Mouse (Mus musculus) lung, embryonic 16.5 days (tissue): ENCODE measurements around the gene Asna1. TPM values are rescaled to one million over a fixed set of nuclear protein-coding genes. Genes with fewer than 3 reads are reported as not detected.
A peak's percentile ranks its signal among the peaks of the same experiment; 100 is the strongest.

Source experiments
- ATAC-seq: fragments of 200-750 bp; cut with Nextera tagmentation; 2 replicates; pipeline ENCODE4 v1.8.0; 2017; ENCODE audit warnings: low read depth, mild to moderate bottlenecking, moderate library complexity
- H3K27ac ChIP-seq: fragments of 300-500 bp; sonication (generic); 2 replicates; pipeline ENCODE4 v1.5.1; 2014; ENCODE audit warnings: mild to moderate bottlenecking, control low read depth, low read length
- H3K27me3 ChIP-seq: fragments of 300-500 bp; sonication (generic); 2 replicates; pipeline ENCODE4 v1.6.1; 2014; ENCODE audit warnings: low read depth, low read length, mixed read lengths; ENCODE audit not compliant: control insufficient read depth, insufficient read depth
- H3K36me3 ChIP-seq: fragments of 300-500 bp; sonication (generic); 2 replicates; pipeline ENCODE4 v1.6.1; 2014; ENCODE audit warnings: low read length; ENCODE audit not compliant: control insufficient read depth, insufficient read depth
- H3K4me1 ChIP-seq: fragments of 300-500 bp; sonication (generic); replicated peaks from 2 replicates; pipeline ENCODE4 v1.6.1; 2014; ENCODE audit warnings: low read length, mixed read lengths; ENCODE audit not compliant: control insufficient read depth, insufficient read depth
- H3K4me2 ChIP-seq: fragments of 300-500 bp; sonication (generic); 2 replicates; pipeline ENCODE4 v1.6.1; 2014; ENCODE audit warnings: low read depth, low read length, control low read depth
- H3K4me3 ChIP-seq: fragments of 300-500 bp; sonication (generic); 2 replicates; pipeline ENCODE4 v1.5.1; 2014; ENCODE audit warnings: mild to moderate bottlenecking, low read length, control low read depth
- H3K9ac ChIP-seq: fragments of 300-500 bp; sonication (generic); 2 replicates; pipeline ENCODE4 v1.6.1; 2014; ENCODE audit warnings: low read length, control low read depth
- H3K9me3 ChIP-seq: fragments of 300-500 bp; sonication (generic); 2 replicates; pipeline ENCODE4 v1.6.1; 2016; ENCODE audit warnings: low read length; ENCODE audit not compliant: control insufficient read depth
- WGBS: fragments of 180-500 bp; shearing (Covaris S2); extraction: QIAGEN DNeasy Blood & Tissue Kit; methylation state at CpG from one replicate; pipeline ENCODE4 v1.1.7; 2014; 5-methylcytosine and 5-hydroxymethylcytosine counted together
- polyA plus RNA-seq: library from polyadenylated mRNA; unstranded; fragments of >200 nt; fragmentation: Nextera tagmentation; extraction: Ambion mirVana; gene quantifications from 2 replicates; pipeline ENCODE4 v1.2.1, GENCODE M21; 2015

The Asna1 gene
- polyA plus RNA-seq, 1 experiment from 2014 or later, result 122 TPM

DNA sequence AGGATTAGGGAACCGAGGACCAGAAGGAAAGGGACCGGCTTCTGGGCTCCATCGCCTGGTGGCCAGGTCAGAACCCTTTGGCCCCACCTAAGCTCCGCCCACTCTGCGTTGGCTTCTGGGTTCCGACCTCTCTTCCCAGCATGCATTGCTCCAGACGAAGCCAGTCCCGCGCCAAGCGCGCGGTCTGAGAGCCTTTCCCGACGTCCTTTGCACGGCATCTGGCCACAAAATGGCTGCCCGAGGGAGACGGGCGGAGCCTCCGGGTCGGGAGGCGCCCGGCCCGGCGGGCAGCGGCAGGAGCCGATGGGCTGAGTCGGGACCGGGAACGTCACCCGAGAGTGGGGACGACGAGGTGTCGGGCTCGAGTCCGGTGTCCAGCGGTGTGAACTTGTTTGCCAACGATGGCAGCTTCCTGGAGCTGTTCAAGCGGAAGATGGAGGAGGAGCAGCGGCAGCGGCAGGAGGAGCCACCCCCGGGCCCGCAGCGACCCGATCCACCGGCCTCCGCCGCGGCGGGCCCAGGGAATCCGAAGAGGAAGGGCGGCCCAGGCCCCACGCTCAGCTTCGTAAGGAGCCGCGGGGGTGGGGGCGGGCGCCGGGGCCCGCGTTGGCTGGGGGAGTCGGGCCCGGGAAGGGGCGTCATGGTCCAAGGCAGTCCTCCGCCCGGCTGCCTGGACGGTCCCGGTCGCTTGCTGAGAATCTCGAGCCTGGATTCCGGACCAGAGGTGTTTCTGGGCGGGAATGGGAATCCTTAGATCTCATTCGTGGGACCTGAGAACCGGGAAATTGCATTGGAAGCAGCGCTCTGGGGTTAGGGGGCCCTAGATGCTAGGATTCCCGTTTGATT is 1.8 kb upstream of the Asna1 start, which contains the start of gene Trir:
Gene Trir, plus strand, starts transcription at position 154 of the 846 bp plus-strand sequence.
- peaks cover 24% of the 10 kb centered on the region for H3K4me1 ChIP-seq
- peak within 1 kb of the TSS; percentile 87 for H3K27ac ChIP-seq
- peak; percentile 84 for ATAC-seq
- no peaks in the 10 kb centered on the region for H3K27me3 ChIP-seq
- H3K9me3 ChIP-seq, result no peaks in the 10 kb centered on the region
- WGBS, result under 1% methylated on average over 75 of the region's 75 CpGs
- H3K4me3 ChIP-seq, result peak within 1 kb of the TSS; percentile 98
- peak within 1 kb of the TSS; percentile 92 for H3K4me2 ChIP-seq
- H3K9ac ChIP-seq, result peak within 1 kb of the TSS; percentile 100
- H3K36me3 ChIP-seq, result peaks cover 30% of the 10 kb centered on the region

DNA sequence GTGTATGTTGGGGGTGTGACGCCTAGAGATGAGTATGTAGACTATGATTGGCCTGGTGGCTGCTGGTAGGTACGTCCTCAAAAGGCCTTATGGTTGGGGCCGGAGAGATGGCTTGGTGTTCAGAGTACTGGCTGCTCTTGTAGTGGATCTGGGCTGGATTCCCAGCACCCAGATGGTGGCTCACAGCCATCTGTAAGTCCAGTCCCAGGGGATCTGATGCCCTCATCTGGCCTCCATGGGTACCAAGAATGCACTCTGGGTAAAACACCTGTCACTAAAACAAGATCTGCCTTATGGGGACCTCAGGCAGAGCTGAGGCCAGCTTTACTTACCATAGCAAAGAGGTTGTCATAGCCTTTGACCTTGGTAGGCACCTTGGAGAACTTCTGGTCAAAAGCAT is 1.2 kb downstream of the Asna1 start:
- Histone ChIP-seq H3K4me2 (no peak overlapping the region), H3K4me1 (peaks cover 23% of the 10 kb centered on the region), H3K36me3 (peaks cover 12% of the 10 kb centered on the region), H3K4me3 (no peak overlapping the region; the same call in 1 of the 2 replicates), H3K9ac (no peak overlapping the region), H3K9me3 (no peaks in the 10 kb centered on the region), H3K27me3 (no peaks in the 10 kb centered on the region), H3K27ac (no peak overlapping the region)
- ATAC-seq, result no peak
- WGBS, result 96% methylated on average over 3 of the region's 3 CpGs

DNA sequence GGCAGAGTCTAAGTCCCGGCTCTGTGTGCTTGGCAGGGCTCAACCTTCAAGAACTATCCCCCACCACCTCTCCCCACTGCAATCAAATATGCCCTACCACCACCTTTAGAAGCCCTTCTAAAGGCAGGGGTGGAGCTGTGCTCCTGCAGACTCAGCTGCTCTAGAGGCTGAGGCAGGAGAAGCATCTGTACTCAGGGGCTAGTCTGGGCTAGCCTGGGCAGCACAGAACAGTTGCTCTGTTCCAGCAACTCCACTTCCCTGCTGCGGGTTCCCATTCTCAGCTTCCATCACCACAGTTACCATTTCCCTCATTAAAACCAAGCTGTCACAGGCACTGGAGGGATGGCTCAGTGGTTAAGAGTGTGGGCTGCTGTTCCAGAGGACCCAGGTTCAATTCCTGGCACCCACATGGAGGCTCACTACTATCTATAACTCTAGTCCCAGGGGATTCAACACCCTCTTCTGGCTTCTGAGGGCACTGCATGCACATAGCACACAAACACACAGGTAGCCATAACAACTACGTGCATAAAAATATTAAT is 3.5 kb downstream of the Asna1 start:
- Histone ChIP-seq H3K27me3 (no peaks in the 10 kb centered on the region), H3K27ac (no peak overlapping the region), H3K9me3 (no peaks in the 10 kb centered on the region), H3K4me1 (peaks cover 13% of the 10 kb centered on the region), H3K9ac (no peak overlapping the region), H3K36me3 (peaks cover 23% of the 10 kb centered on the region), H3K4me3 (no peak overlapping the region), H3K4me2 (no peak overlapping the region)
- 93% methylated on average over 3 of the region's 3 CpGs for WGBS
- no peak for ATAC-seq

DNA sequence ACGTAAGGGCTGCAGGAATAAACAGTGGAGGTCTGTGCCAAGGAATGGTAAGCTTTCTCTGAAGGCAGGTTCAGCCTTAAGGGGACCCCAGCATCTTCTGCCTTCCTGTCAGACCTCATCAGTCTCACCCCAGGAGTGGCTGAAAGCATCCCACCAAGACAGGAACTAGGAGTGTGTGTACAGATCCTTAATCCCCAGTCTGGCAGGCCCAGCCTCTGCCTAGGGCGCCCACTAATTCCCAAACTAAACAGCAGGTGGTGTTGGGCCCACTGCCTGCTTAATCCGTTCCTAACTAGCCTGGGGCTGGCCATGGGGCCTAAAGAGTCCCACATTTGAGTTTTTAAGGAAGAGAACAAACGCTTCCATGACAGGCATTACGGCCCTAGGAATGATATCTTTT is 7.9 kb downstream of the Asna1 start:
- Histone ChIP-seq H3K36me3 (peaks cover 16% of the 10 kb centered on the region), H3K27ac (no peak overlapping the region)
- 46% methylated on average over 5 of the region's 5 CpGs for WGBS

DNA sequence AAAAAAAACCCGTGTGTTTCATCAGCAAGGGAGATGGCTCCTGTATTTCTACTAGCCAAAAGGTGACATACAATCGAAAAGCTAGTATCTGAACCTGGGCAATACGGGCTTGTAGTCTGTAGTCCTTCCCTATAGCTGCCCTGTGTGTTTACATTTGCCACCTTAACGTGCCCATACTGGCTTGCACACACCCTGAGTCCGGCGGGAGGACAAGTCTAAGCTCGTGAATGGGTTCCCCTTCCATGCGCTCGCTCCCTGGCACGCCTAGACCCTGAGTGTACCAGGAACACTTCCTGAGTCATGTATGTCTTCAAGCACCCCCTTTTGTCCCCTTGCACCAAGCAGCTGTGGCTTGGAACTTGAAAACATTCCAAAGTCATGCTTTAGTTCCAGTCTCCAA is 8.4 kb downstream of the Asna1 start:
- H3K27me3 ChIP-seq, result peaks cover 14% of the 10 kb centered on the region
- no peak overlapping the region for H3K4me3 ChIP-seq
- H3K4me2 ChIP-seq, result no peak overlapping the region
- no peaks in the 10 kb centered on the region for H3K4me1 ChIP-seq
- no peaks in the 10 kb centered on the region for H3K9me3 ChIP-seq
- H3K36me3 ChIP-seq, result peaks cover 16% of the 10 kb centered on the region
- WGBS, result 56% methylated on average over 10 of the region's 10 CpGs
- no peak overlapping the region for H3K9ac ChIP-seq
- H3K27ac ChIP-seq, result no peak overlapping the region
- no peak for ATAC-seq

More for the DNA sequence above, 7.9 kb downstream of the Asna1 start:
- ATAC-seq, result no peak
- H3K27me3 ChIP-seq, result peaks cover 13% of the 10 kb centered on the region
- H3K4me2 ChIP-seq, result no peak overlapping the region
- no peaks in the 10 kb centered on the region for H3K4me1 ChIP-seq
- no peak overlapping the region for H3K9ac ChIP-seq
- no peak overlapping the region for H3K4me3 ChIP-seq
- H3K9me3 ChIP-seq, result no peaks in the 10 kb centered on the region

DNA sequence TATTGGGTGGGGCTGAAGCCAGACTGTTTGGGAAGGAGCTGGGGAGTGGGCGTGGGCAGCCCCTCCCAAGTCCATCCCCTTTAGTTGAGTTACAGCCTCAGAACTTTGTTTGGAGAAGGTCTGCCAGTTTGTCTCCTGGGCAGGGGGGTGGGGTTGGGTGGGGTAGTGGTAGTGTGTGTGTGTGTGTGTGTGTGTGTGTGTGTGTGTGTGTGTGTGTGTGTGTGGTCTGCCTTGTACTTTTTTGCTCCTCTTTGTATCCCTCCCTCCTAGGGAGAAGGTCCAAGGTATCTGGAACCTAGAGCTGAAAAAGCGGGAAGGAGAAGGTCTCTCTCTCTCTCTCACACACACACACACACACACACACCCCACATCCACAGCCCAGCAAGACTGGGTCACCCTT is 10.7 kb downstream of the Asna1 start, which contains the start of gene Best2:
Gene Best2, minus strand, starts transcription at position 101 of the 400 bp plus-strand sequence.
- 58% methylated on average over 2 of the region's 2 CpGs for WGBS
- Histone ChIP-seq H3K4me3 (peak within 1 kb of the TSS; percentile 32), H3K27ac (no peak within 1 kb of the TSS), H3K36me3 (peaks cover 16% of the 10 kb centered on the region), H3K9me3 (no peaks in the 10 kb centered on the region), H3K4me1 (no peaks in the 10 kb centered on the region), H3K27me3 (peaks cover 27% of the 10 kb centered on the region), H3K9ac (peak within 1 kb of the TSS; percentile 13; the same call in 1 of the 2 replicates), H3K4me2 (peak within 1 kb of the TSS; percentile 57)
- ATAC-seq, result no peak

DNA sequence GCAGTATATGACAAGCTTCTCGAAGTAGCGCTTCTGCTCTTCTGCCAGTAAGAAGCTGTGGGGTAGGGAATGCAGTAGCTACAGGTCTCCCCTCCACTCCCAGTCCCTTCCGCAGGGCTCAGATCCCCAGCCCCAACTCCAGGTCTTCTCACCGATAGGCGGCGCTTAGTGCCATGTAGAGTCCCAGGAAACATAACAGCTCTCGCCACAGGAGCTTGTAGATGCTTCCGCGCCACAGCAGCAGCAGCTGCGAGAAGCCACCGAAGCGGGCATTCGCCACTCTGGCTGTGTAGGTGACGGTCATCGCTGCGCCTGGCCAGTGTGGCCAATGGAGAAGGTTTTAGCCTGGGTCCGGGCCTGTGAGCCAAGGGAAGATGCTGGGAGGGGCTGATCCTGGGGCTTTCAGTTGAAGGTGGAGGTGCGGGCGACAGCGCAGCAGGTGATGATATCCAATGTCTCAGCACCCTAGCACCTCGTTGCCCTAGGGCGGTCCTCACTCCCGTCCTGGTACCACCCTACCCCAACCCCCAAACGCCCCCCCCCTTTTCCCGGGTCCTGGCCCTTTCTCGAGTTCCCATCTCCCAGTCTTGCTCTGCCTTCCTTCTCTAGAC is 11.7 kb downstream of the Asna1 start:
- 3% methylated on average over 26 of the region's 26 CpGs for WGBS
- ATAC-seq, result peak; percentile 56
- Histone ChIP-seq H3K9me3 (no peaks in the 10 kb centered on the region), H3K27ac (no peak overlapping the region), H3K36me3 (peaks cover 7% of the 10 kb centered on the region; the same call in 1 of the 2 replicates), H3K4me2 (peak overlapping the region; percentile 57), H3K27me3 (peaks cover 33% of the 10 kb centered on the region), H3K4me3 (peak overlapping the region; percentile 32), H3K9ac (peak overlapping the region; percentile 13; the same call in 1 of the 2 replicates), H3K4me1 (no peaks in the 10 kb centered on the region)

DNA sequence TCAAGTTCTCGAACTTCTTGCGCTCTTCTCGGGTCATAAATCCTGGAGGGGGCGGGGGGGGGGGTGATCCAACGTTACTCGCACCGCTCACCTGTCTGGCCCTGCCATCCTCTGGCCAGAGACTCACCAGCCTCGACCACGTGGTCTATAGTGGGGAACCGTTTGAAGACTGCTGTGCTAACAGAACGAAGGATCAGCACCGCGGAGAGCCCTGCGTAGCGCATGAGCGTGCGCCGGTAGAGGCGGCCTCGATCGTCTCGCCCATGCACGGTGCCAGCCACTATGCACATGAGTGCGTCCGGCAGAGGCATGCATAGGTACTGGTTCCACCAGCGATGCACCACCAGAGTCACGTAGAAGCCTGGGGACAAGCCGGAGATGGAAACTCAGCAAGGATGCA is 13.8 kb downstream of the Asna1 start:
- Histone ChIP-seq H3K9me3 (no peaks in the 10 kb centered on the region), H3K4me1 (no peaks in the 10 kb centered on the region), H3K4me3 (no peak overlapping the region), H3K27ac (no peak overlapping the region), H3K36me3 (no peaks in the 10 kb centered on the region), H3K4me2 (no peak overlapping the region), H3K9ac (no peak overlapping the region), H3K27me3 (peaks cover 44% of the 10 kb centered on the region)
- WGBS, result 12% methylated on average over 28 of the region's 28 CpGs
- 0 out of 2 replicates have a peak, but pooled peaks have one; percentile 13 for ATAC-seq

DNA sequence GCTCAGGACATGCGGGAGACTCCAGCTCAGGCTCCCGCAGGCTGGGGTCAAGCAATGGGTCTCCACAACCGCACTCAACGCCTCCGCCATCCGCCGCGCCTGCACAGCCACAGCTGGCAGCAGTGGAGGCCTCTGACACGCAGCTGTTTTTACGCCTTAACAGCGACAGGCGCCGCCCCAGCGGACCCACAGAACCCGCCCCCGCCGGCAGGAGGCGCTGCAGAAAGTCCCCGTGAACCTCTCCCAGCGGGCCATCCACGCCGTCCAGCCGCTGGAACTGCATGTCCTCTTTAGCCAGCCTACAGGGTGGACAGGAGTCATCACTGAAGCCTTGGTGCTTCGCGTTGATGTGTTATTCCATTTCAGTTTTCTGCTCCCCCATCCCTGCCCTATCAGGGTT is 17.4 kb downstream of the Asna1 start:
- Histone ChIP-seq H3K36me3 (no peaks in the 10 kb centered on the region), H3K27me3 (peaks cover 35% of the 10 kb centered on the region), H3K9ac (no peak overlapping the region), H3K27ac (no peak overlapping the region), H3K9me3 (no peaks in the 10 kb centered on the region), H3K4me2 (no peak overlapping the region), H3K4me3 (no peak overlapping the region), H3K4me1 (no peaks in the 10 kb centered on the region)
- 12% methylated on average over 25 of the region's 25 CpGs for WGBS
- ATAC-seq, result no peak
